Mouse (Mus musculus): ENCODE data around the gene Nploc4. TPM values are rescaled to one million over a fixed set of nuclear protein-coding genes. Genes with fewer than 3 reads are reported as not detected.

The Nploc4 gene
- polyA plus RNA-seq, 1 experiment from 2014 or later, result 37.4 TPM

- Histone ChIP-seq H3K27ac (no peak overlapping the region), H3K4me3 (replicated peaks; ENCODE audit: low read length) (no peak overlapping the region), H3K9ac (no peak overlapping the region), H3K27me3 (ENCODE audit: control insufficient read depth, insufficient read depth, low read length) (no peaks in the 10 kb centered on the region), H3K4me2 (replicated peaks) (no peak overlapping the region), H3K36me3 (replicated peaks; ENCODE audit: control insufficient read depth, insufficient read depth) (peaks cover 68% of the 10 kb centered on the region), H3K9me3 (ENCODE audit: control insufficient read depth, low read length) (no peaks in the 10 kb centered on the region), H3K4me1 (replicated peaks; ENCODE audit: control insufficient read depth, insufficient read depth, low read length) (peaks cover 19% of the 10 kb centered on the region)
- WGBS, result 92% methylated on average over 5 of the region's 5 CpGs
- DNase-seq (ENCODE audit: low spot score) (no peak), ATAC-seq (ENCODE audit: low FRiP score) (no peak)
Observed at GRCm38 (mm10) chr11:120464365-120464764, 26.9 kb upstream of the Nploc4 start.

DNA sequence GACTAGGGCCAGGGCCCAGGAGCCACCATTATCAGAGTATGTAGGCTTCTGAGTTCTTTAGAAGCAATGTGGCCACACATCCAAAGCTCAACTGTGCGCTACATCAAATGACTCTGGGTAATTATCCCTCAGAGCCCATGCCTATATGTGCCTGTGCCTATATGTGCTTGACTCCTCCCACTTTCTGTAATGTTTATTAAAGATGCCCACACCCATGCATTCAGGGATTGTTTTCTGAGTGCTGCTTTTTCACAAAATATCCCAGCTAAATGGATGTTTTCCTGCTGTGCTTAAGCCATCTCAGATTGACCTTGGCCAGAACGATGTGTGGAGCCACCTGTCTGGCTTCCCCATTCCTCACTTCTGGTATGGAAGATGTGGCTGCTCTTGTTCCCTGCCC, 26.0 kb upstream of the Nploc4 start:
- 91% methylated on average over 2 of the region's 2 CpGs for WGBS
- H3K4me1 ChIP-seq (replicated peaks; ENCODE audit: control insufficient read depth, insufficient read depth, low read length), result peaks cover 22% of the 10 kb centered on the region
- H3K4me3 ChIP-seq (replicated peaks; ENCODE audit: low read length), result no peak overlapping the region
- H3K27ac ChIP-seq, result no peak overlapping the region
- no peaks in the 10 kb centered on the region for H3K27me3 ChIP-seq (ENCODE audit: control insufficient read depth, insufficient read depth, low read length)
- peaks cover 63% of the 10 kb centered on the region for H3K36me3 ChIP-seq (replicated peaks; ENCODE audit: control insufficient read depth, insufficient read depth)
- H3K9ac ChIP-seq, result no peak overlapping the region
- H3K4me2 ChIP-seq (replicated peaks), result no peak overlapping the region
- no peak for DNase-seq (ENCODE audit: low spot score)
- no peak for ATAC-seq (ENCODE audit: low FRiP score)
- H3K9me3 ChIP-seq (ENCODE audit: control insufficient read depth, low read length), result no peaks in the 10 kb centered on the region

GRCm38 (mm10) chr11:120458847-120459597, 21.5 kb upstream of the Nploc4 start:
- Histone ChIP-seq H3K4me1 (replicated peaks; ENCODE audit: control insufficient read depth, insufficient read depth, low read length) (peaks cover 7% of the 10 kb centered on the region), H3K27ac (no peak overlapping the region), H3K9ac (peak overlapping the region; percentile 95), H3K27me3 (ENCODE audit: control insufficient read depth, insufficient read depth, low read length) (no peaks in the 10 kb centered on the region), H3K4me2 (replicated peaks) (peak overlapping the region; percentile 70), H3K9me3 (ENCODE audit: control insufficient read depth, low read length) (no peaks in the 10 kb centered on the region), H3K36me3 (replicated peaks; ENCODE audit: control insufficient read depth, insufficient read depth) (peaks cover 44% of the 10 kb centered on the region), H3K4me3 (replicated peaks; ENCODE audit: low read length) (peak overlapping the region; percentile 88)
- 74% methylated on average over 6 of the region's 6 CpGs for WGBS
- DNase-seq (ENCODE audit: low spot score) (no peak), ATAC-seq (ENCODE audit: low FRiP score) (no peak)

DNA sequence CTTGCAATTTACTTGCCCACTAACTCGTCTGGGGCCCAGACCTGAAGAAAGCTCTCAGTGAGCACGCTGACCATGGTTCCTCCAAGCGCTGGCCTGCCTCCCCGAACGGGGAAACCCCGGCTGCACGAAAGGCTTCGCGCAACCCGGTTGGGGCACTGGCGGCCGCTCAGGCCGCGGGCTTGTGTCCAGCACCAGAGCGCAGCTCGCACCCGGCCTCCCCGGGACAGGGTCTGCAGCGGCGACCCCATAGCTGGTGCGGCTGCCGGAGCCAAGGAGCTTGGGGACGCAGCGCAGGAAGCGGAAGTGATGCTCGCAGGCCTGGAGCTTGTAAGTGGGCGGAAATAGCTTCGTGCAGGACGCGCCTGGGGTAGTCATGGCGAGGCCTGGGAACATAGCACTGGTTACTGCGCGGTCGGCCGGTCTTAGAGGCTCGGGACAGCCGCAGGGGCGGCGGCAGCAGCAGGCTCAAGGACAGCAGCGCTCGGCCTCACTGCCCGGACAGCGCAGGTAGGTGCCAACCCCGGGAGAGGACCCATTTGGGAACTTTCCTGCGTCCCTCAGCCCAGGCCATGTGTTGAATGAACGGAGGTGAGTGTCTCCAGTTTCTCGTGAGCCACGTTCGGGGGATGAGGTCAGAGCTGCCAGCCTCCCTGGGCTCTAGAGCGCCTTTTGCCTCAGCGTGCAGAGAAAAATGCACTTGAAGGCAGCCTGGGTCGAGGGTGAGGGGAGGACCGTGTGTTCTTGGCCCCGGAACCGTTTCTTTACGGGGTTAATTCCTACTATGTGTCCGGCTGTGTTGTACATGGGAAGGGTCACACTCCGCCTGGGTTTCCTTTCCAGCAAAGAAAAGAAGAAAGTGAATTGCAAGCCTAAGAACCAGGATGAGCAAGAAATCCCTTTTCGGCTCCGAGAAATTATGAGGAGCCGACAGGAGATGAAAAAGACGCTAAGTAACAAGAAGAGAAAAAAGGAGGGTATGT, 20.6 kb upstream of the Nploc4 start, which contains the start of the genes Oxld1 and Ccdc137:
TSS of gene Oxld1 (minus strand) at position 297 of the 980 bp plus-strand sequence.
TSS of gene Ccdc137 (plus strand) at position 344 of the 980 bp plus-strand sequence.
- DNase-seq (ENCODE audit: low spot score) (peak; percentile 82), ATAC-seq (ENCODE audit: low FRiP score) (peak; percentile 90)
- 5% methylated on average over 62 of the region's 62 CpGs for WGBS
- Histone ChIP-seq H3K36me3 (replicated peaks; ENCODE audit: control insufficient read depth, insufficient read depth) (peaks cover 35% of the 10 kb centered on the region), H3K27ac (peak within 1 kb of the TSS; percentile 83), H3K9me3 (ENCODE audit: control insufficient read depth, low read length) (no peaks in the 10 kb centered on the region), H3K27me3 (ENCODE audit: control insufficient read depth, insufficient read depth, low read length) (no peaks in the 10 kb centered on the region), H3K4me2 (replicated peaks) (peak within 1 kb of the TSS; percentile 70), H3K9ac (peak within 1 kb of the TSS; percentile 95), H3K4me1 (replicated peaks; ENCODE audit: control insufficient read depth, insufficient read depth, low read length) (peaks cover 7% of the 10 kb centered on the region), H3K4me3 (replicated peaks; ENCODE audit: low read length) (peak within 1 kb of the TSS; percentile 88)

- no peak for ATAC-seq (ENCODE audit: low FRiP score)
- peak overlapping the region; percentile 95 for H3K9ac ChIP-seq
- H3K36me3 ChIP-seq (replicated peaks; ENCODE audit: control insufficient read depth, insufficient read depth), result peaks cover 28% of the 10 kb centered on the region
- no peak for DNase-seq (ENCODE audit: low spot score)
- peak overlapping the region; percentile 88 for H3K4me3 ChIP-seq (replicated peaks; ENCODE audit: low read length)
- 38% methylated on average over 14 of the region's 14 CpGs for WGBS
- H3K9me3 ChIP-seq (ENCODE audit: control insufficient read depth, low read length), result no peaks in the 10 kb centered on the region
- no peaks in the 10 kb centered on the region for H3K27me3 ChIP-seq (ENCODE audit: control insufficient read depth, insufficient read depth, low read length)
- peaks cover 7% of the 10 kb centered on the region for H3K4me1 ChIP-seq (replicated peaks; ENCODE audit: control insufficient read depth, insufficient read depth, low read length)
- H3K27ac ChIP-seq, result peak overlapping the region; percentile 83
- H3K4me2 ChIP-seq (replicated peaks), result peak overlapping the region; percentile 70
Observed at GRCm38 (mm10) chr11:120457370-120457769, 19.9 kb upstream of the Nploc4 start.

- Histone ChIP-seq H3K27me3 (ENCODE audit: control insufficient read depth, insufficient read depth, low read length) (no peaks in the 10 kb centered on the region), H3K4me2 (replicated peaks) (no peak overlapping the region), H3K9ac (no peak overlapping the region), H3K36me3 (replicated peaks; ENCODE audit: control insufficient read depth, insufficient read depth) (peaks cover 9% of the 10 kb centered on the region; the same call in 1 of the 2 replicates), H3K27ac (no peak overlapping the region), H3K9me3 (ENCODE audit: control insufficient read depth, low read length) (no peaks in the 10 kb centered on the region), H3K4me1 (replicated peaks; ENCODE audit: control insufficient read depth, insufficient read depth, low read length) (peaks cover 7% of the 10 kb centered on the region), H3K4me3 (replicated peaks; ENCODE audit: low read length) (no peak overlapping the region)
- no peak for ATAC-seq (ENCODE audit: low FRiP score)
- DNase-seq (ENCODE audit: low spot score), result no peak
- WGBS, result 95% methylated on average over 7 of the region's 7 CpGs
Observed at GRCm38 (mm10) chr11:120455413-120455812, 17.9 kb upstream of the Nploc4 start.

- H3K9ac ChIP-seq, result no peak overlapping the region
- H3K36me3 ChIP-seq (replicated peaks; ENCODE audit: control insufficient read depth, insufficient read depth), result peaks cover 6% of the 10 kb centered on the region; the same call in 1 of the 2 replicates
- no peak overlapping the region for H3K27ac ChIP-seq
- 95% methylated on average over 4 of the region's 4 CpGs for WGBS
- no peak overlapping the region for H3K4me2 ChIP-seq (replicated peaks)
- H3K9me3 ChIP-seq (ENCODE audit: control insufficient read depth, low read length), result no peaks in the 10 kb centered on the region
- peaks cover 7% of the 10 kb centered on the region for H3K4me1 ChIP-seq (replicated peaks; ENCODE audit: control insufficient read depth, insufficient read depth, low read length)
- H3K4me3 ChIP-seq (replicated peaks; ENCODE audit: low read length), result no peak overlapping the region
- no peaks in the 10 kb centered on the region for H3K27me3 ChIP-seq (ENCODE audit: control insufficient read depth, insufficient read depth, low read length)
- no peak for DNase-seq (ENCODE audit: low spot score)
- ATAC-seq (ENCODE audit: low FRiP score), result no peak
Observed at GRCm38 (mm10) chr11:120454965-120455364, 17.5 kb upstream of the Nploc4 start.

GRCm38 (mm10) chr11:120453306-120453705, 15.8 kb upstream of the Nploc4 start, which contains the start of gene Pde6g:
Gene Pde6g (minus strand): TSS chr11:120453500.
- WGBS, result 86% methylated on average over 4 of the region's 4 CpGs
- no peaks in the 10 kb centered on the region for H3K4me1 ChIP-seq (replicated peaks; ENCODE audit: control insufficient read depth, insufficient read depth, low read length)
- no peak for ATAC-seq (ENCODE audit: low FRiP score)

DNA sequence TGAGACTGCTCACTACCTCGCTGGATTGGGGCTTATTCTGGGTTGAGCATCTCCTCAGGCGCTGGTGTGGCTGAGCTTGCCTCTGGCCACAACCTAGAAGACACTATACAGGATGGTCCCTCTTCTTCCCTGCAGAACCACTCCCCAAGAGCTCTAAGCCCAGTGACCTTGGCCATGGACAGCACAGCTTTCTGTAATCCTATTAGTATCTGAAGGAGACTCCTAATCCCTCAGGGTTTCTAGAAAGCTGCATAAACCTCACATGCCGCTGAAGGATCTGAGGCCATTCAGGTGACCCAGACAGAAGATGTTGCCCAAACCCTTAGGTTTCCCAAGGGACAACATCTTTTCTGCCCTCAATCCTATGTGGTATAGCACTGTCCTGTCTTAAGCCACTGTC, 14.7 kb upstream of the Nploc4 start:
- Histone ChIP-seq H3K36me3 (replicated peaks; ENCODE audit: control insufficient read depth, insufficient read depth) (no peaks in the 10 kb centered on the region), H3K4me2 (replicated peaks) (no peak overlapping the region), H3K4me1 (replicated peaks; ENCODE audit: control insufficient read depth, insufficient read depth, low read length) (no peaks in the 10 kb centered on the region), H3K4me3 (replicated peaks; ENCODE audit: low read length) (no peak overlapping the region), H3K9me3 (ENCODE audit: control insufficient read depth, low read length) (no peaks in the 10 kb centered on the region), H3K27me3 (ENCODE audit: control insufficient read depth, insufficient read depth, low read length) (no peaks in the 10 kb centered on the region), H3K27ac (no peak overlapping the region), H3K9ac (no peak overlapping the region)
- WGBS, result 70% methylated on average over 3 of the region's 3 CpGs
- DNase-seq (ENCODE audit: low spot score) (no peak), ATAC-seq (ENCODE audit: low FRiP score) (no peak)

More at GRCm38 (mm10) chr11:120453306-120453705, 15.8 kb upstream of the Nploc4 start, which contains the start of gene Pde6g:
- no peaks in the 10 kb centered on the region for H3K36me3 ChIP-seq (replicated peaks; ENCODE audit: control insufficient read depth, insufficient read depth)
- DNase-seq (ENCODE audit: low spot score), result no peak
- no peak within 1 kb of the TSS for H3K4me3 ChIP-seq (replicated peaks; ENCODE audit: low read length)
- H3K4me2 ChIP-seq (replicated peaks), result no peak within 1 kb of the TSS
- no peaks in the 10 kb centered on the region for H3K9me3 ChIP-seq (ENCODE audit: control insufficient read depth, low read length)
- H3K27me3 ChIP-seq (ENCODE audit: control insufficient read depth, insufficient read depth, low read length), result no peaks in the 10 kb centered on the region
- no peak within 1 kb of the TSS for H3K27ac ChIP-seq
- H3K9ac ChIP-seq, result no peak within 1 kb of the TSS
